Mouse (Mus musculus) cerebellum, adult 2 months (tissue): ENCODE results near the gene Zbtb18.

ENCODE experiments used
- CTCF ChIP-seq: fragments of 200-500 bp; IDR thresholded peaks from 2 replicates; pipeline ENCODE4 v1.5.1; 2011; ENCODE audit warnings: low read depth, mild to moderate bottlenecking, control low read depth, low read length, moderate library complexity, borderline replicate concordance; ENCODE audit not compliant: insufficient read depth
- POLR2A ChIP-seq: fragments of 200-500 bp; IDR thresholded peaks from 2 replicates; pipeline ENCODE4 v1.6.1; 2011; ENCODE audit warnings: low read length, control low read depth, borderline replicate concordance; ENCODE audit not compliant: insufficient read depth

- TF ChIP-seq POLR2A: no peak
- TF ChIP-seq CTCF: no peak
Measured at GRCm38 (mm10) chr1:177484280-177484679, 42.1 kb downstream of the Zbtb18 start.
